Mouse (Mus musculus) liver, adult 2 months (tissue): ENCODE data around the gene Ppp1r21.

Source experiments
- CTCF ChIP-seq: fragments of 200-500 bp; IDR thresholded peaks from 2 replicates; pipeline ENCODE4 v1.5.1; 2011; ENCODE audit warnings: low read depth, low read length, control low read depth
- POLR2A ChIP-seq: fragments of 200-500 bp; IDR thresholded peaks from 2 replicates; pipeline ENCODE4 v1.6.1; 2011; ENCODE audit warnings: low read length, control low read depth; ENCODE audit not compliant: insufficient read depth; ENCODE audit errors: extremely low read depth

GRCm38 (mm10) chr17:88505275-88505723 is 24.6 kb upstream of the Ppp1r21 start:
- no peak for TF ChIP-seq POLR2A
- TF ChIP-seq CTCF, result no peak
